In genomic region chr17:28829120-28829519, GRCm38 (mm10) we compare ENCODE assay signal across 14 mouse cellular contexts. TPM values are rescaled to one million over a fixed set of nuclear protein-coding genes. Genes with fewer than 3 reads are reported as not detected.
A peak's percentile ranks its signal among the peaks of the same experiment; 100 is the strongest.
DNase-seq lines count a peak whose midpoint lies in the region; ATAC-seq and TF ChIP-seq lines count a peak whose summit lies in the region.
"Had no signal": no experiment of that assay in that cellular context is flagged by ENCODE, and none has a peak within 500 bp of the region (broad histone marks: within the 10 kb centered on the region; RNA-seq: fewer than 3 reads in every experiment).

No protein-coding gene starts in this region.

- peak; percentile 94 for DNase-seq in heart, embryonic 10.5 days (ENCODE audit: low spot score)
- no peak for DNase-seq in heart, adult 11 months
- DNase-seq in stomach, postnatal 0 days (ENCODE audit: low spot score): no peak
- DNase-seq in neural tube, embryonic 10.5 days (ENCODE audit: extremely low spot score, low spot score): no peak
- no peak for DNase-seq in ovary, postnatal 10 days (ENCODE audit: low spot score)
- no peak for DNase-seq in gastrocnemius, postnatal 25 days
- DNase-seq: gastrocnemius, adult 2 months; midbrain, embryonic 14.5 days had no signal

- no peaks in the 10 kb centered on the region for H3K27me3 ChIP-seq in heart, embryonic 10.5 days (ENCODE audit: insufficient read depth, poor library complexity, severe bottlenecking)
- no peaks in the 10 kb centered on the region for H3K27me3 ChIP-seq in stomach, embryonic 15.5 days (replicated peaks)
- no peaks in the 10 kb centered on the region for H3K27me3 ChIP-seq in stomach, postnatal 0 days (ENCODE audit: control insufficient read depth, insufficient read depth, low read length)
- H3K27me3 ChIP-seq: lung, embryonic 15.5 days; neural tube, embryonic 12.5 days had no signal

- ATAC-seq in stomach, embryonic 15.5 days (ENCODE audit: insufficient read depth, low FRiP score, low read depth): peak; percentile 85; the same call in 1 of the 2 replicates
- no peak for ATAC-seq in stomach, postnatal 0 days (ENCODE audit: low FRiP score, low TSS enrichment)
- ATAC-seq in megakaryocyte progenitor cell, adult 5-6 weeks (replicated peaks; ENCODE audit: poor library complexity): peak; percentile 85

- no peak for TF ChIP-seq EP300 in stomach, postnatal 0 days (optimal IDR thresholded peaks at IDR 0.05)

- TF ChIP-seq CTCF in stomach, postnatal 0 days (IDR thresholded peaks at IDR 0.05; ENCODE audit: low read depth): no peak

- peaks cover 58% of the 10 kb centered on the region for H3K4me1 ChIP-seq in heart, embryonic 10.5 days
- H3K4me1 ChIP-seq in stomach, embryonic 15.5 days: no peaks in the 10 kb centered on the region
- H3K4me1 ChIP-seq in stomach, postnatal 0 days (replicated peaks; ENCODE audit: control insufficient read depth, insufficient read depth): no peaks in the 10 kb centered on the region
- H3K4me1 ChIP-seq: lung, embryonic 15.5 days; neural tube, embryonic 12.5 days had no signal

- H3K9me3 ChIP-seq in heart, embryonic 10.5 days: no peaks in the 10 kb centered on the region
- no peaks in the 10 kb centered on the region for H3K9me3 ChIP-seq in stomach, embryonic 15.5 days
- no peaks in the 10 kb centered on the region for H3K9me3 ChIP-seq in stomach, postnatal 0 days (ENCODE audit: control insufficient read depth, low read length)
- H3K9me3 ChIP-seq: G1E; lung, embryonic 15.5 days; neural tube, embryonic 12.5 days had no signal

- peaks cover 91% of the 10 kb centered on the region for H3K36me3 ChIP-seq in heart, embryonic 10.5 days
- H3K36me3 ChIP-seq in stomach, embryonic 15.5 days: peaks cover 70% of the 10 kb centered on the region
- H3K36me3 ChIP-seq in stomach, postnatal 0 days (ENCODE audit: control insufficient read depth, insufficient read depth, low read length): peaks cover 40% of the 10 kb centered on the region

- H3K9ac ChIP-seq in stomach, embryonic 15.5 days: no peak overlapping the region
- H3K9ac ChIP-seq in stomach, postnatal 0 days (ENCODE audit: low read length): no peak overlapping the region
- H3K9ac ChIP-seq: lung, embryonic 15.5 days; neural tube, embryonic 12.5 days had no signal

- no peak overlapping the region; the same call in 1 of the 2 replicates for H3K4me2 ChIP-seq in stomach, embryonic 15.5 days
- H3K4me2 ChIP-seq in stomach, postnatal 0 days (replicated peaks; ENCODE audit: low read depth): no peak overlapping the region
- H3K4me2 ChIP-seq: lung, embryonic 15.5 days; neural tube, embryonic 12.5 days had no signal

- WGBS in heart, embryonic 10.5 days: 51% methylated on average over 14 of the region's 14 CpGs
- WGBS in stomach, embryonic 15.5 days: 81% methylated on average over 14 of the region's 14 CpGs
- 84% methylated on average over 14 of the region's 14 CpGs for WGBS in stomach, postnatal 0 days

- no peak overlapping the region for H3K4me3 ChIP-seq in heart, embryonic 10.5 days
- H3K4me3 ChIP-seq in stomach, embryonic 15.5 days (replicated peaks): no peak overlapping the region
- no peak overlapping the region for H3K4me3 ChIP-seq in stomach, postnatal 0 days (ENCODE audit: low read depth, low read length)
- H3K4me3 ChIP-seq: gastrocnemius, adult 2 months; lung, embryonic 15.5 days; neural tube, embryonic 12.5 days had no signal

- peak overlapping the region; percentile 64 for H3K27ac ChIP-seq in heart, embryonic 10.5 days
- no peak overlapping the region for H3K27ac ChIP-seq in stomach, embryonic 15.5 days
- no peak overlapping the region for H3K27ac ChIP-seq in stomach, postnatal 0 days (replicated peaks)
- H3K27ac ChIP-seq: gastrocnemius, adult 2 months; lung, embryonic 15.5 days; neural tube, embryonic 12.5 days had no signal

RNA-seq across cellular contexts. Expression of gene Brpf3, which starts 28.2 kb away (rescaled TPM):
- polyA plus RNA-seq in heart, embryonic 10.5 days (2016; fragmentation: Nextera tagmentation; extraction: Ambion mirVana): 14.1 and 14.5 TPM in 2 replicates
- 14.5 and 15.1 TPM in 2 replicates for polyA plus RNA-seq in stomach, embryonic 15.5 days (2015; fragmentation: Nextera tagmentation; extraction: Ambion mirVana)
- 5.2 and 5.7 TPM in 2 replicates for polyA plus RNA-seq in stomach, postnatal 0 days (2015; fragmentation: Nextera tagmentation; extraction: Ambion mirVana)
- total RNA-seq in megakaryocyte progenitor cell, adult 5-6 weeks (2015): 29.5 and 29.9 TPM in 2 replicates
- 3.4 and 3.9 TPM in 2 replicates for total RNA-seq in megakaryocyte progenitor cell, adult 5-6 weeks (2017)
- total RNA-seq in gastrocnemius, postnatal 25 days (2021): 10 to 100 TPM; 12.1 to 12.3 TPM

RNA-seq across cellular contexts. Expression of gene Pnpla1, which starts 29.1 kb away (rescaled TPM):
- polyA plus RNA-seq in heart, embryonic 10.5 days (2016; fragmentation: Nextera tagmentation; extraction: Ambion mirVana): not detected in 2 replicates
- 0.32 and 0.50 TPM in 2 replicates for polyA plus RNA-seq in stomach, embryonic 15.5 days (2015; fragmentation: Nextera tagmentation; extraction: Ambion mirVana)
- 12.7 TPM in 2 replicates for polyA plus RNA-seq in stomach, postnatal 0 days (2015; fragmentation: Nextera tagmentation; extraction: Ambion mirVana)
- 0.02 and 0.10 TPM in 2 replicates for total RNA-seq in megakaryocyte progenitor cell, adult 5-6 weeks (2015)
- 0.14 TPM in 1 of 2 replicates, not detected in the other for total RNA-seq in megakaryocyte progenitor cell, adult 5-6 weeks (2017)
- total RNA-seq in gastrocnemius, postnatal 25 days (2021): not detected
- total RNA-seq: G1E; gastrocnemius, adult 2 months had no signal
- polyA plus RNA-seq: forebrain, embryonic 11.5 days; G1E; lung, embryonic 15.5 days; midbrain, embryonic 14.5 days; neural tube, embryonic 12.5 days had no signal
